Mouse (Mus musculus) left cerebral cortex, postnatal 10 days (tissue): ENCODE measurements around the gene Sms. TPM values are rescaled to one million over a fixed set of nuclear protein-coding genes. Genes with fewer than 3 reads are reported as not detected.

Experiments used
- DNase-seq, 2 experiments: peaks; one replicate each; pipeline ENCODE4 v3.0.0; 2021 to 2022; ENCODE audit warnings: low spot score in 2 of 2, mixed read lengths in 1 of 2; ENCODE audit errors: extremely low spot score in 1 of 2
- intact Hi-C: fragments of 180-260 bp; cut with DNase I; formaldehyde crosslinking; loops from one replicate; pipeline ENCODE4 v1.15.1; 2025
- total RNA-seq, 2 experiments: library from RNA; stranded (reverse); gene quantifications; 2 replicates each; pipeline ENCODE4 v1.2.3; 2021

The Sms gene
- total RNA-seq, 2 experiments from 2014 or later = 88.7 to 91.8 TPM

DNA sequence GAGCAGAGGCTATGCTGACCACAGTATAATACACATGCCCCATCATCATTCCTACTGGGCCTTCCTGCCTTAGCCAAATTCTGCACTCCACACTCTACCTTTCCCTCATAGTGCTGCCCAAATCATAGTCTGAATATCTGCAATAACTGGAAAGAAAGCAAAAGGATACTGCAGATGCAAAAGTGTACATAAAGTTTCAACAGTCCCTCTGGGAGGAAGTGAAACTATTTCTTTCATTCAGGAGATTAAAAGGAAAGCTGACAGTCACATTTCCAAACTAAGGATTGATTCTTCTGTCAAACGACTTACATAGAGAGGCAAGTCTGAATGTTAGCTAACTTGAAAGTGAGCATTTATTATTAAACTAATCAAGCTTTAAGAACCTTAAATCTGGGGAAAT, 26.1 kb downstream of the Sms start:
- DNase-seq = no peak
- intact Hi-C loops = no loop called here

DNA sequence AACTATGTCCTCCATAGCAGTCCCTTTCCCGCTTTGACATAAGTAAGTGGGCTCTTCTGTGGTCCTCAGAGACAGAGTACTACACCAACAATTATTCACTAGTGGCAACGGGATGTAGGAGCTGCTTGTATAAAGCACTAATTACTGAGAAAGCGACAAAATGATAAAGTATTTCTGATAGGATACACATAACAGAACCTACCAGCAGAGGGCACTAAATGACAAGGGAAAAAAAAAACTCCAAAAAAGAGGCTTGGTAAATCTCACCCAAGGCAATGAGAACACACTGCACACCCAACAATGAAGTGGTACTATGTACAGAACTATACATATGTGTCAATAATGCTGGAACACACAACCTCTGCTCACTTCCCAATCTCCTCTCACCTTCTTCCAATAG, 29.4 kb downstream of the Sms start:
- no peak for DNase-seq
- intact Hi-C loops = loop anchor here (5.0 kb wide), 1 partner anchor 180 kb away; no protein-coding TSS in a partner anchor

DNA sequence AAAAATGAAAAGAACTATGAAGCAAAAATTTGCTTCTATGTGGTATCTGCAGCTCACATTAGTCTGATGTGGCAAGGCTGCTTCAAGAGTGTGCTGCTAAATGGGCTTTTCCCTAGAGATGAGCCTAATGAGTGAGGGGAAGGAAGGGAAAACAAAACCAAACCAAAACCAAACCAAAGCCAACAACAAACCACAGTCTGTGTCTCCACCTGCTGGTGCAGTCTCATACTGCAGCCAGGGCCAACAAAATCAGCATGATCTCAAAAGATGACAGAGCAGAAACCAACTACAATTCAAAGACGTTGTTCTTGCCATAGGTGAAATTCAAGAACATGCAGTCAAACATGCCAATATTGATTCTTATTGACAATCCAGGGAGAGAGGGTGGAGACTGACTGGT, 37.7 kb downstream of the Sms start:
- intact Hi-C loops = no loop called here
- DNase-seq = peak; percentile 21 to 38

DNA sequence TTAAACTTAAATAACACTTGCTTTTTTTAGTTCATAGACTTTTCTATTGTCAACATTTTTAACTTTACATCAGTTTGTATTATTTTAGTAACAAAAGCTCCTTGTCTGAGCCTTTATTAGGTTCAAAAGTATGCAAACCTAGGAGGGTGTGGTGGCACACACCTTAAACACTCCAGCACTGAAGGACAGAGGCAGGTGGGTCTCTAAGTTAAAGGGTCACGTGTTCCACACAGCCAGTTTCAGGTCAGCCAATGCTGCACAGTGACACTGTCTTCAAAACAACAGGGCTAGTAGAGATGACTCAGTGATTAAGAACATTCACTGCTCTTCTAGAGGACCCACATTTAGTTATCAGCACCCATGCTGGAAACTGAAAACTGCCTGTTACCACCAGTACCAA, 43.1 kb downstream of the Sms start:
- no peak for DNase-seq
- intact Hi-C loops = no loop called here

DNA sequence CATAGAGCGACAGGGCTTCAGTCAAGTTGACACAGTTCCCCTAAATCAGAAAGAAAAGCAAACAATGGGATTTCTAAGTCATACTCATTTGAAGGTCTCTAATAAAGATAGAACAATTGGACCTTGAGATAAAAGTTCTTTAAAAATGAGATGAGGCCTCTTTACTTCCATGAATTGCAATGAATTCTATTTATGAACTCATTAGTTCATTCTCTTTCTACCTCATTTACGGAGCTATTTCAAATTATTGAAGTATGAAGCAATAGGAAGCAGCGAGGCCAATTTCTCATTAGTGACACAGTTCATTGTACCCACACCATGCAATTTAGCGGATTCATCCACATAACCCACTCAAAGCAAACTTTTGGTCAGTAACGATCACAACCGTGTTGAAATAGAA, 44.7 kb downstream of the Sms start:
- no peak for DNase-seq
- intact Hi-C loops = no loop called here

DNA sequence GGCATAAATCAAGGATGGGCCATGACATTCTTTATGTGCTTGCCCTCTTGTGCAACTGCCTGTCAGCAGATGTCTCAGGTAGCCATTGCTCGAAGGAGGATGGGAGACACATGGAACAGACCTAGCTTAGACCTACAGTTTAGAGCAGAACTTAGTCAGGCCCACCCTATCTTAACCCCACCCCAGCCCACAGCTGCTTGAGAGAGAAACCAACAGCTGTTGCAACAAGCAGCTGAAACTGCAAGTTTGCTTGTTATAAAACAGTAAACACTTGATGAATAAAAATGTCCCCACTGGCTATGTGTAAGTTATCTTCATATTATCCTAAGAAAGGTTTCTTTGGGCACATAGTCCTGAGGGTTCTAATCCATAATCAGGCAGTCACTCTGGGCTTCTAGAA, 57.3 kb downstream of the Sms start:
- intact Hi-C loops = no loop called here
- DNase-seq = no peak

DNA sequence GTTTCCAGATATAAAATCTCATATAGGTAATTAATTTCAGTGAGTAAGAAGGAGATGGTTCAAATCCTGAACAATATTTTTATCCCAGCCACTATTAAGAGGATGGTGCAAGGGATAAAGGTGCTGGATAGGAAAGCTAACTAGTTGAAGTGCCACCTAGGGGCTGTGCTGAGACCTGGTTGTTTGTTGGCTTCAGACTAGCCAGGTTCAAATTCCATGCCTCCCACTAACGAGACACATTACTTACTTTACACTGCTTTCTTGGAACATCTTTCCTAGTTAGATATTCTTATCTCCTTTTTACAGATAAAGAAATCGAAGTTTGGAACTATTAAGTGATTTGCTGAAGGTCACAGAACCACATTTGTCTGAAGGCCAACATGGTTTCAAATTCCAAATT, 72.6 kb downstream of the Sms start:
- intact Hi-C loops = no loop called here
- DNase-seq = no peak

DNA sequence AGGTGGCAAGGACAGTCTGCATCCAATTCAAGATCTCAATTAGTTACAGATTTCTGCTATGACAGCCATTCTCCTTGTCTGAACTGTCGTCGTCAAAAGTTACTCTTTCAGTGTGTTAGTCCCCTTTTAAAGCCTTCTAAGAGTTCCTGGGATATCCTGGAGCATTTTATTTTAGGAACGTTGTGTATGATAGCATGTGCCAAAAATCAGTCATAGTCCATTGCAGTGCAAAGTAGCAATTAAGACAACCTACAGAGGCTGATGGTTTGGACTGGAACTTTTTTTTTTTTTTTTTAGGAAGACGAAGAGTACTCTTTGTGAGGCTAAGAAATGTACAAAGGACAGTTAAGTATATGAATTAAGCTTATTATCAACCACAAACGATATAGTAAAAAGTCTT, 76.9 kb downstream of the Sms start, which contains the start of gene Phex:
Gene Phex, minus strand, starts transcription at position 101 of the 400 bp plus-strand sequence.
- DNase-seq = no peak

DNA sequence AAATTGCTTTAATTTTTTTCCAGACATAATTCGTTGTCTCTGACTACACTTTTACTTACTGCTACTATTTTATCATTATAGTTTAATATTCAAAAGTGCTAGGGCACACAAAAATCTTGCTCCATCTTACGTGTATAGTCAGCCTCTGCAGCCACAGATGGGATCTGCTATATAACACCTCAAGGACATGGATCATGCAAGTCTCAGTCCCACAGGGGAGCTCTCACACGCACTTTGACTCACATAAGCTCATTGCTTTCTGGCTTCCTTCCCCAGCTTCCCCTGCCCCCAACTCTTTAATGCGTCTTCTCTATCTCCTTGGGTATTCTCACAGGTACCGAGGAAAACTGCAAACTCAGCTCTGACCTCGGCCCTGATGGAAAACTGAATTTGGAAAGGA, 87.2 kb downstream of the Sms start:
- DNase-seq = no peak
- intact Hi-C loops = no loop called here

More for the DNA sequence above, 76.9 kb downstream of the Sms start, which contains the start of gene Phex:
- intact Hi-C loops = no loop called here

Other genes with a start within 250 kb of the Sms start
- 1 to 10 TPM in 1 of 2 experiments, under 1 TPM in 1; 0.69 to 1.1 TPM for gene Phex, start 77.0 kb downstream of the Sms start, total RNA-seq
- under 1 TPM in 1 of 2 experiments, not detected in 1; 0.24 TPM for gene Yy2, start 76.7 kb upstream of the Sms start, total RNA-seq
- 10 to 100 TPM; 34.5 to 40.8 TPM for gene Mbtps2, start 106.4 kb upstream of the Sms start, total RNA-seq
- not detected for gene Smpx, start 206.6 kb upstream of the Sms start, total RNA-seq